Mouse (Mus musculus): ENCODE results near the gene Arf5.

GRCm38 (mm10) chr6:28428290-28428689, 4.9 kb downstream of the Arf5 start, which contains the start of gene Gcc1:
- TF ChIP-seq CTCF (IDR thresholded peaks at IDR 0.05) = no peak
- no peak for TF ChIP-seq EP300 (IDR thresholded peaks at IDR 0.05)

Data from lung, postnatal 0 days (tissue).